Mouse (Mus musculus) forebrain, embryonic 11.5 days (tissue): ENCODE results near the gene Rpl29. TPM values are rescaled to one million over a fixed set of nuclear protein-coding genes. Genes with fewer than 3 reads are reported as not detected.

ENCODE experiments used
- ATAC-seq: fragments of 200-750 bp; cut with Nextera tagmentation; replicated peaks from 2 replicates; pipeline ENCODE4 v1.8.0; 2017; ENCODE audit warnings: moderate TSS enrichment; ENCODE audit not compliant: low FRiP score
- DNase-seq: peaks from one replicate; pipeline ENCODE4 v3.0.0-alpha.2; 2017; ENCODE audit warnings: low spot score
- H3K27ac ChIP-seq: fragments of 300-500 bp; sonication (generic); 2 replicates; pipeline ENCODE4 v1.5.1; 2014; ENCODE audit warnings: low read depth, low read length
- H3K27me3 ChIP-seq: fragments of 300-500 bp; sonication (generic); 2 replicates; pipeline ENCODE4 v1.6.1; 2014; ENCODE audit warnings: mild to moderate bottlenecking, low read length, mixed read lengths; ENCODE audit not compliant: control insufficient read depth, insufficient read depth
- H3K36me3 ChIP-seq: fragments of 300-500 bp; sonication (generic); 2 replicates; pipeline ENCODE4 v1.6.1; 2014; ENCODE audit warnings: mild to moderate bottlenecking, low read length, moderate library complexity, mixed read lengths; ENCODE audit not compliant: control insufficient read depth, insufficient read depth
- H3K4me1 ChIP-seq: fragments of 300-500 bp; sonication (generic); replicated peaks from 2 replicates; pipeline ENCODE4 v1.6.1; 2014; ENCODE audit warnings: low read length, mixed read lengths; ENCODE audit not compliant: control insufficient read depth, insufficient read depth
- H3K4me2 ChIP-seq: fragments of 300-500 bp; sonication (generic); 2 replicates; pipeline ENCODE4 v1.6.1; 2014; ENCODE audit warnings: low read depth, mild to moderate bottlenecking, low read length, moderate library complexity, mixed read lengths; ENCODE audit not compliant: severe bottlenecking
- H3K4me3 ChIP-seq: fragments of 300-500 bp; sonication (generic); 2 replicates; pipeline ENCODE4 v1.5.1; 2014; ENCODE audit warnings: low read depth, low read length
- H3K9ac ChIP-seq: fragments of 300-500 bp; sonication (generic); 2 replicates; pipeline ENCODE4 v1.6.1; 2014; ENCODE audit warnings: low read length
- H3K9me3 ChIP-seq: fragments of 300-500 bp; sonication (generic); 2 replicates; pipeline ENCODE4 v1.6.1; 2016; ENCODE audit warnings: low read length, mixed read lengths; ENCODE audit not compliant: control insufficient read depth
- WGBS: fragments of 180-500 bp; shearing (Covaris S2); extraction: QIAGEN DNeasy Blood & Tissue Kit; methylation state at CpG from one replicate; pipeline ENCODE4 v1.1.7; 2014; 5-methylcytosine and 5-hydroxymethylcytosine counted together
- polyA plus RNA-seq: library from polyadenylated mRNA; unstranded; fragments of >200 nt; fragmentation: Nextera tagmentation; extraction: Ambion mirVana; gene quantifications from 2 replicates; pipeline ENCODE4 v1.2.1, GENCODE M21; 2014

The Rpl29 gene
- polyA plus RNA-seq, 1 experiment from 2014 or later = 879 TPM

- under 1% methylated on average over 17 of the region's 17 CpGs for WGBS
- Histone ChIP-seq H3K36me3 (no peaks in the 10 kb centered on the region; the same call in 1 of the 2 replicates), H3K4me3 (peak overlapping the region; percentile 85), H3K4me1 (peaks cover 50% of the 10 kb centered on the region), H3K27ac (peak overlapping the region; percentile 89), H3K4me2 (peak overlapping the region; percentile 73), H3K9ac (peak overlapping the region; percentile 98), H3K27me3 (no peaks in the 10 kb centered on the region), H3K9me3 (no peaks in the 10 kb centered on the region)
- ATAC-seq (peak; percentile 26), DNase-seq (peak; percentile 77)
These were observed 25.8 kb downstream of the Rpl29 start for GRCm38 (mm10) chr9:106454888-106455681.

GRCm38 (mm10) chr9:106456325-106457162, 27.3 kb downstream of the Rpl29 start:
- Histone ChIP-seq H3K4me1 (peaks cover 48% of the 10 kb centered on the region), H3K4me2 (peak overlapping the region; percentile 73), H3K27ac (peak overlapping the region; percentile 89), H3K27me3 (no peaks in the 10 kb centered on the region), H3K9me3 (no peaks in the 10 kb centered on the region), H3K4me3 (peak overlapping the region; percentile 85), H3K36me3 (peaks cover 9% of the 10 kb centered on the region), H3K9ac (peak overlapping the region; percentile 98)
- ATAC-seq (no peak), DNase-seq (peak; percentile 79)
- 30% methylated on average over 15 of the region's 15 CpGs for WGBS

GRCm38 (mm10) chr9:106457163-106457559, 27.9 kb downstream of the Rpl29 start:
- no peak for DNase-seq

GRCm38 (mm10) chr9:106457920-106458319, 28.7 kb downstream of the Rpl29 start:
- Histone ChIP-seq H3K9me3 (no peaks in the 10 kb centered on the region), H3K4me2 (peak overlapping the region; percentile 73), H3K36me3 (peaks cover 12% of the 10 kb centered on the region), H3K27ac (peak overlapping the region; percentile 31; the same call in 1 of the 2 replicates), H3K9ac (peak overlapping the region; percentile 98), H3K27me3 (no peaks in the 10 kb centered on the region), H3K4me3 (no peak overlapping the region), H3K4me1 (peaks cover 36% of the 10 kb centered on the region)
- no peak for ATAC-seq
- DNase-seq = no peak
- 64% methylated on average over 5 of the region's 5 CpGs for WGBS

More at GRCm38 (mm10) chr9:106457163-106457559, 27.9 kb downstream of the Rpl29 start:
- Histone ChIP-seq H3K4me1 (peaks cover 44% of the 10 kb centered on the region), H3K27ac (peak overlapping the region; percentile 42; the same call in 1 of the 2 replicates), H3K36me3 (peaks cover 12% of the 10 kb centered on the region), H3K4me2 (peak overlapping the region; percentile 73), H3K9me3 (no peaks in the 10 kb centered on the region), H3K9ac (peak overlapping the region; percentile 98), H3K4me3 (peak overlapping the region; percentile 85; the same call in 1 of the 2 replicates), H3K27me3 (no peaks in the 10 kb centered on the region)
- 46% methylated on average over 9 of the region's 9 CpGs for WGBS
- no peak for ATAC-seq

- no peak for ATAC-seq
- Histone ChIP-seq H3K4me2 (no peak overlapping the region), H3K4me3 (no peak overlapping the region), H3K27ac (no peak overlapping the region), H3K36me3 (peaks cover 19% of the 10 kb centered on the region), H3K4me1 (peaks cover 42% of the 10 kb centered on the region), H3K9ac (no peak overlapping the region), H3K27me3 (peaks cover 3% of the 10 kb centered on the region; the same call in 1 of the 2 replicates), H3K9me3 (no peaks in the 10 kb centered on the region)
- no peak for DNase-seq
- 89% methylated on average over 15 of the region's 15 CpGs for WGBS
These were observed 30.7 kb downstream of the Rpl29 start for GRCm38 (mm10) chr9:106459946-106460345.

GRCm38 (mm10) chr9:106460401-106461025, 31.3 kb downstream of the Rpl29 start:
- DNase-seq (no peak), ATAC-seq (no peak)
- peaks cover 3% of the 10 kb centered on the region; the same call in 1 of the 2 replicates for H3K27me3 ChIP-seq
- H3K27ac ChIP-seq = no peak overlapping the region
- peaks cover 45% of the 10 kb centered on the region for H3K4me1 ChIP-seq
- no peak overlapping the region for H3K4me3 ChIP-seq
- WGBS = 81% methylated on average over 18 of the region's 18 CpGs
- H3K9ac ChIP-seq = no peak overlapping the region
- peaks cover 19% of the 10 kb centered on the region for H3K36me3 ChIP-seq
- H3K4me2 ChIP-seq = no peak overlapping the region
- H3K9me3 ChIP-seq = no peaks in the 10 kb centered on the region

GRCm38 (mm10) chr9:106461026-106461415, 31.8 kb downstream of the Rpl29 start:
- Histone ChIP-seq H3K36me3 (peaks cover 21% of the 10 kb centered on the region), H3K4me2 (no peak overlapping the region), H3K9me3 (no peaks in the 10 kb centered on the region), H3K4me3 (no peak overlapping the region), H3K27ac (no peak overlapping the region), H3K9ac (no peak overlapping the region), H3K27me3 (peaks cover 5% of the 10 kb centered on the region; the same call in 1 of the 2 replicates), H3K4me1 (peaks cover 42% of the 10 kb centered on the region)
- ATAC-seq (no peak), DNase-seq (no peak)
- WGBS = 94% methylated on average over 9 of the region's 9 CpGs
